ENCODE assay signal across 30 mouse cellular contexts in the genomic region with DNA sequence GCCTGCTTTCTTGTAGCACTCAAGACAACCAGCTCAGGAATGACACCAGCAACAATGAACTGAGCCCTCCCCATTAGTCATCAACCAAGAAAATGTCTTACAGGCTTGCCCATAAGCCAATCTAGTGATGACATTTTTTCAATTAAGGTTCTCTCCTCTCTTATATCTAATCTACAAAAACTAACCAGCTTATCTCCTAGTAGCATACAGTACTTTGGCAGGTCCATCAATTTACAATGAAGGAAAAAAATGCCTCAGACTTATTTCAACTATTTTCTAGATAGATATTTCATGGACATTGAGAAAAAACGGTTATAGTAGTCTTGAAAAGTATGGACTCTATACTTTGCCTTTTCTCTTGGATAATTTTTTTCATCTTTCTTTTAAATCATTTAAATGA.
"Had no signal": no experiment of that assay in that cellular context is flagged by ENCODE, and none has a peak within 500 bp of the region (broad histone marks: within the 10 kb centered on the region; RNA-seq: fewer than 3 reads in every experiment).

No protein-coding gene starts in this region.

- H3K36me3 ChIP-seq: heart, embryonic 12.5 days; heart, embryonic 13.5 days; heart, embryonic 15.5 days; hindbrain, embryonic 10.5 days; hindbrain, embryonic 12.5 days; hindbrain, embryonic 13.5 days; hindbrain, embryonic 15.5 days; intestine, embryonic 15.5 days; kidney, embryonic 15.5 days had no signal

- H3K9me3 ChIP-seq: heart, embryonic 12.5 days; heart, embryonic 15.5 days; hindbrain, embryonic 10.5 days; hindbrain, embryonic 12.5 days; hindbrain, embryonic 13.5 days; hindbrain, embryonic 15.5 days; intestine, embryonic 15.5 days; kidney, embryonic 15.5 days had no signal

- H3K27ac ChIP-seq: heart, embryonic 13.5 days; heart, embryonic 15.5 days; hindbrain, embryonic 10.5 days; hindbrain, embryonic 12.5 days; hindbrain, embryonic 13.5 days; hindbrain, embryonic 14.5 days; hindbrain, embryonic 15.5 days; hindbrain, postnatal 0 days; intestine, embryonic 15.5 days; kidney, embryonic 15.5 days; kidney, postnatal 0 days; layer of hippocampus, adult 2 months; left cerebral cortex, adult 2 months had no signal

- DNase-seq: heart, postnatal 10 days; heart, postnatal 14 days; heart, postnatal 36 days; heart, postnatal 4 days; kidney, adult 11 months; kidney, adult 18-20 months; kidney, adult 2 months; kidney, adult 8-10 months; kidney, adult 9 months; kidney, postnatal 10 days; kidney, postnatal 14 days; kidney, postnatal 25 days; kidney, postnatal 36 days; kidney, postnatal 4 days; layer of hippocampus, adult 9-11 months; layer of hippocampus, postnatal 36 days had no signal

- H3K4me3 ChIP-seq: heart, embryonic 12.5 days; heart, embryonic 13.5 days; heart, embryonic 15.5 days; hindbrain, embryonic 10.5 days; hindbrain, embryonic 12.5 days; hindbrain, embryonic 13.5 days; hindbrain, embryonic 15.5 days; intestine, embryonic 15.5 days; kidney, embryonic 15.5 days; layer of hippocampus, adult 2 months; left cerebral cortex, adult 2 months had no signal

- H3K27me3 ChIP-seq: heart, embryonic 12.5 days; heart, embryonic 13.5 days; heart, embryonic 15.5 days; hindbrain, embryonic 12.5 days; hindbrain, embryonic 13.5 days; hindbrain, embryonic 15.5 days; intestine, embryonic 15.5 days; kidney, embryonic 15.5 days had no signal

- H3K4me1 ChIP-seq: heart, embryonic 12.5 days; heart, embryonic 13.5 days; heart, embryonic 15.5 days; hindbrain, embryonic 10.5 days; hindbrain, embryonic 12.5 days; hindbrain, embryonic 13.5 days; hindbrain, embryonic 15.5 days; intestine, embryonic 15.5 days; kidney, embryonic 15.5 days had no signal

- H3K9ac ChIP-seq: heart, embryonic 12.5 days; heart, embryonic 13.5 days; heart, embryonic 15.5 days; hindbrain, embryonic 12.5 days; hindbrain, embryonic 13.5 days; hindbrain, embryonic 14.5 days; hindbrain, embryonic 15.5 days; intestine, embryonic 15.5 days; kidney, embryonic 15.5 days had no signal
